Mouse (Mus musculus) limb, embryonic 11.5 days (tissue): ENCODE measurements around the gene Vwa8. TPM values are rescaled to one million over a fixed set of nuclear protein-coding genes. Genes with fewer than 3 reads are reported as not detected.
"Not testable (repeated sequence)": the region's sequence is repeated elsewhere in the genome, so short reads cannot be mapped to it uniquely, and the experiment has no call there.

Experiments used
- ATAC-seq: fragments of 200-750 bp; cut with Nextera tagmentation; 2 replicates; pipeline ENCODE4 v1.8.0; 2017; ENCODE audit warnings: low read depth; ENCODE audit not compliant: insufficient number of reproducible peaks, low FRiP score, low TSS enrichment
- DNase-seq: peaks from one replicate; pipeline ENCODE4 v3.0.0-alpha.2; 2015; ENCODE audit warnings: low spot score
- H3K27ac ChIP-seq: fragments of 300-500 bp; sonication (generic); replicated peaks from 2 replicates; pipeline ENCODE4 v1.5.1; 2014; ENCODE audit warnings: low read depth, mild to moderate bottlenecking, low read length
- H3K27me3 ChIP-seq: fragments of 300-500 bp; sonication (generic); 2 replicates; pipeline ENCODE4 v1.6.1; 2014; ENCODE audit warnings: mild to moderate bottlenecking, low read length, mixed read lengths; ENCODE audit not compliant: control insufficient read depth, insufficient read depth
- H3K36me3 ChIP-seq: fragments of 300-500 bp; sonication (generic); 2 replicates; pipeline ENCODE4 v1.6.1; 2014; ENCODE audit warnings: mild to moderate bottlenecking, low read length, moderate library complexity, mixed read lengths; ENCODE audit not compliant: control insufficient read depth, insufficient read depth
- H3K4me1 ChIP-seq: fragments of 300-500 bp; sonication (generic); 2 replicates; pipeline ENCODE4 v1.6.1; 2014; ENCODE audit warnings: low read length, mixed read lengths; ENCODE audit not compliant: control insufficient read depth, insufficient read depth
- H3K4me2 ChIP-seq: fragments of 300-500 bp; sonication (generic); 2 replicates; pipeline ENCODE4 v1.6.1; 2014; ENCODE audit warnings: low read depth, mild to moderate bottlenecking, moderate library complexity; ENCODE audit not compliant: severe bottlenecking
- H3K4me3 ChIP-seq: fragments of 300-500 bp; sonication (generic); 2 replicates; pipeline ENCODE4 v1.5.1; 2014; ENCODE audit warnings: low read depth, low read length
- H3K9ac ChIP-seq: fragments of 300-500 bp; sonication (generic); 2 replicates; pipeline ENCODE4 v1.6.1; 2014; ENCODE audit warnings: mild to moderate bottlenecking, low read length
- H3K9me3 ChIP-seq: fragments of 300-500 bp; sonication (generic); 2 replicates; pipeline ENCODE4 v1.6.1; 2016; ENCODE audit warnings: low read length; ENCODE audit not compliant: control insufficient read depth
- WGBS: fragments of 180-500 bp; shearing (Covaris S2); extraction: QIAGEN DNeasy Blood & Tissue Kit; methylation state at CpG from one replicate; pipeline ENCODE4 v1.1.7; 2014; 5-methylcytosine and 5-hydroxymethylcytosine counted together
- polyA plus RNA-seq: library from polyadenylated mRNA; unstranded; fragments of >200 nt; fragmentation: Nextera tagmentation; extraction: Ambion mirVana; gene quantifications from 2 replicates; pipeline ENCODE4 v1.2.1, GENCODE M21; 2014

The Vwa8 gene
- polyA plus RNA-seq, 1 experiment from 2014 or later: 10.2 TPM

DNA sequence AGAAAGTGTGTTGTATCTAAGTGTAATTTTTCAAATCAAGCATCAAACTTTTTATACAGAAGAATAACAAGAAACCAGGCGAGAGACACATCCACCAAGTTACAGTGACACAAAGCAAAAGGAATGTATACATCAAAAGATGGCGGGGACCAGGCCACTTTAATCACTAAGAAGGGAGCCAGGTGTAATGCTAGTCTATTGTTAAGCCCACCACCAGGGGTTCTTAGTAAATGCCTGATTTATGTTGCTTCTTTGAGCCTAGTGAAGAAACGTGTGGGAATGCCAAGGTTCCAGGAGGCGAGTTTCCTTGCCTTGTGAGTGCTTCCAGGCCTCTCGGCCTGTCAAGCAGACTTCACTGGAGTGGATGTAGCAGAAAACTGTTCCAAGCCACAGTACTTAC, 168.9 kb downstream of the Vwa8 start:
- H3K36me3 ChIP-seq, H3K4me2 ChIP-seq, H3K27me3 ChIP-seq, H3K27ac ChIP-seq, H3K9ac ChIP-seq, H3K4me1 ChIP-seq, H3K4me3 ChIP-seq, ATAC-seq, H3K9me3 ChIP-seq, DNase-seq: not testable (repeated sequence)
- WGBS: 76% methylated on average over 5 of the region's 5 CpGs

DNA sequence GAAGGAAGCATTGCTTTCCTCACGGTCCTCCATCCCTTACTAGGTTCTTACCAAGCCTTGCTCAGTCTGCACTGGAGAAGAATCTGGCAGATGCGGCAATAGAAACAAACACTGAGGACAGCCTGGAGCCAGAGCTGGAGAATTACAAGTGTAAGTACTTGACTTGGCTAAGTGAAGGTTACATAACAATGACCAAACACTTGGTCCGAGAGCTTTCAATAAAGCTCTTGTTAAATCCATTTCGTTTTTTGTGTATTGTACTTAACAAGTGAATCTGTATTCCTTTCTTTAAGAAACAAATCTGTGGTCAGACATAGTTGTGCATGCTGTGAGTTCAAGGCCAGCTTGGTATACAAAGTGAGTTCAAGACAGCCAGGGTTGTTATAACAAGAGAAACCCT, 169.7 kb downstream of the Vwa8 start:
- H3K27me3 ChIP-seq: no peaks in the 10 kb centered on the region
- no peak overlapping the region for H3K4me2 ChIP-seq
- no peaks in the 10 kb centered on the region for H3K36me3 ChIP-seq
- no peaks in the 10 kb centered on the region for H3K9me3 ChIP-seq
- no peaks in the 10 kb centered on the region for H3K4me1 ChIP-seq
- H3K27ac ChIP-seq: no peak overlapping the region
- DNase-seq (no peak), ATAC-seq (no peak)
- no peak overlapping the region for H3K9ac ChIP-seq
- 89% methylated on average over 4 of the region's 4 CpGs for WGBS
- no peak overlapping the region for H3K4me3 ChIP-seq

DNA sequence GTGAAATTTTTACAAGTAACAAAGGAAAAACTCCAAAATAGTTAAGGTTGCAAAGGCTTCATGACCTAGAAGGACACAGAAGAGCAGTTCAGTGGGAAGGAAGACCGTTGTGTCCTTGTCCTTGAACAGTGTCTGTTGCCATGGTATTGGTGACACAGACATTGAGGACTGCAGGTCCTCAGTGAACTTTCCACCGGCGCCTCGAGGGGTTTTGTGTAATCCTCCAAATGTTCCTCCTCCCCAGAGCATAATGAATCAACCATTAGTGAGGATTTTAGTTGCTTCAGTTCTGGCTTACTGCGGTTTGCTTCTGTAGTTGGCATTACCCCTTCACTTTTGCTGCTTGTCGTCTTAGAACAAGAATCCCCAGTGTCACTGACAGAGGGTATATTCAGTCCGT, 172.9 kb downstream of the Vwa8 start:
- Histone ChIP-seq H3K4me3 (no peak overlapping the region), H3K4me1 (0 out of 2 replicates have a peak, but pooled peaks cover 4% of the 10 kb centered on the region), H3K9ac (no peak overlapping the region), H3K27me3 (no peaks in the 10 kb centered on the region), H3K27ac (no peak overlapping the region), H3K36me3 (no peaks in the 10 kb centered on the region), H3K4me2 (no peak overlapping the region), H3K9me3 (no peaks in the 10 kb centered on the region)
- ATAC-seq (no peak), DNase-seq (no peak)
- WGBS: 77% methylated on average over 7 of the region's 7 CpGs

DNA sequence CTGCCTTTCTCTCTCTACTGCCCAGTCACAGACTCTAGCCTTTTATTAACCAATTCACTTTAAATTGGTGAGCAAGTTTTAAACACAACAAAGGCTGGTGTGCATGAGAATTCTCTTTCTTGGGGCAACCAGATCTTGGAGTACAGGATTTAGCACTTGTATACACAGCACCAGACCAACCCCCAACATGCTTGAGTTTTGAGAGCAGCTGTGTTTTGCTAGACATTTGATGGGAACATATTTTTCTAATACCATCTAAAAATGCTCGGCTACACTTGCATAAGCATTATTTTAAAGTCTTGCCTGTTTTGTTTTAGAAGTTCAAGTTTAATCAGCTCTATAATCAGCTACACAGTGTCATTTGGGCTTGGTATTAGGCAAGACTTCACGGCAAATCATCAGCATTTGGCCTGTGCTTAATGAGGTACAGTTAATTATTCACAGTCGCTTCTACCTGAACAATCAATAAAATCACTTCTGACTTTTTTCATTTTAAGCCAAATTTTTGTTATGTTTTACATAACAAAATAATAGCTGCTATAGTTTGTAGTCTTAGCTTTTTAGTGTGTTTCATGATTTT, 180.2 kb downstream of the Vwa8 start:
- Histone ChIP-seq H3K9ac (no peak overlapping the region), H3K27ac (no peak overlapping the region), H3K4me2 (no peak overlapping the region), H3K36me3 (no peaks in the 10 kb centered on the region), H3K4me1 (0 out of 2 replicates have a peak, but pooled peaks cover 2% of the 10 kb centered on the region), H3K9me3 (no peaks in the 10 kb centered on the region), H3K27me3 (no peaks in the 10 kb centered on the region), H3K4me3 (no peak overlapping the region)
- DNase-seq (no peak), ATAC-seq (no peak)
- 80% methylated on average over 3 of the region's 3 CpGs for WGBS

DNA sequence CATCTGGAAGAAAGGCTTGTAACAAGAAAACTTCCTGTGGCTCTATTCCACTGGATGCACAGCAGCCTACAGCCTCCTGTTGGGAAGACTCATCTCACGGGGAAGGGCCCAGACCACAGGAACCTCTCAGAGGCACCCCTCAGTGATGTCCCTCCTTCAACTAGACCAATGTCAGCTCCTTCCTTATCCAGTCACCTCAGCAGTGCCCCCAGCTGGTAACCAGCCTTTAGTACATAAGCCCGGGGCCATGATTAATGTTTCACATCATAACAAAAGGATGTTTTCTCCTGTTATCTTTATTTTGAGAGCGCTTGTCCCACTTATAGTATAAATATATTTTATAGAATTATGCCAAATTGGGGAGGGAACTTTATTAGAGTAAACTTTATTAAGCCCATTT, 181.9 kb downstream of the Vwa8 start:
- no peaks in the 10 kb centered on the region for H3K36me3 ChIP-seq
- no peak overlapping the region for H3K4me3 ChIP-seq
- no peaks in the 10 kb centered on the region for H3K4me1 ChIP-seq
- H3K9ac ChIP-seq: no peak overlapping the region
- no peak for ATAC-seq
- H3K27me3 ChIP-seq: no peaks in the 10 kb centered on the region
- no peak overlapping the region for H3K4me2 ChIP-seq
- WGBS: 92% methylated on average over 3 of the region's 3 CpGs
- DNase-seq: no peak
- H3K27ac ChIP-seq: no peak overlapping the region
- no peaks in the 10 kb centered on the region for H3K9me3 ChIP-seq

DNA sequence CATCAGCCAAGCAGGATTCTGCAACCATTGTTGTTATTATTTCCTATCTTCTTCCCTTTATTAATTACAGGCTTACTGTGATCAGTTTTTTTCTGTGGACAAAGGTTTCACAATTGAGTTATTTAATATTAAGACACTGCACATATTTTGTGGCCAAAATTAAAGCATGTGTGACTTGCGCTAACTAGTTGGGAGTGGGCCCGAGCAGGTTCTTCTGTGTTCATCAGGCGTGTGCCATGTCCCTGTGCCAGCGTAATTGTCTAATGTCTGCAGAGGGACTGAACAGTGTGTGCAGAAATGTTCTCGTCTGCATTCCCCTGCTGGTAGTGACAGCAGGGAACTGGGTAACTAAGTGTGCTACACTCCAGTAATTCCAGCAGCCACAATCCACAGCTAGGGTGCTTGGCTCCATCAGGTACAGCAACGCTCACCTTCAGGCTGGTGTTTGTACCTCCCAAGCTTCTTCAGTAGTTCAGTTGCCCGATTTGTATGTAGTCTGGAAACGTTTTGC, 182.4 kb downstream of the Vwa8 start:
- no peak overlapping the region for H3K9ac ChIP-seq
- H3K27ac ChIP-seq: no peak overlapping the region
- no peak overlapping the region for H3K4me2 ChIP-seq
- no peak for DNase-seq
- ATAC-seq: no peak
- no peaks in the 10 kb centered on the region for H3K27me3 ChIP-seq
- H3K4me3 ChIP-seq: no peak overlapping the region
- H3K4me1 ChIP-seq: no peaks in the 10 kb centered on the region
- H3K9me3 ChIP-seq: no peaks in the 10 kb centered on the region
- WGBS: 89% methylated on average over 8 of the region's 8 CpGs
- H3K36me3 ChIP-seq: no peaks in the 10 kb centered on the region

DNA sequence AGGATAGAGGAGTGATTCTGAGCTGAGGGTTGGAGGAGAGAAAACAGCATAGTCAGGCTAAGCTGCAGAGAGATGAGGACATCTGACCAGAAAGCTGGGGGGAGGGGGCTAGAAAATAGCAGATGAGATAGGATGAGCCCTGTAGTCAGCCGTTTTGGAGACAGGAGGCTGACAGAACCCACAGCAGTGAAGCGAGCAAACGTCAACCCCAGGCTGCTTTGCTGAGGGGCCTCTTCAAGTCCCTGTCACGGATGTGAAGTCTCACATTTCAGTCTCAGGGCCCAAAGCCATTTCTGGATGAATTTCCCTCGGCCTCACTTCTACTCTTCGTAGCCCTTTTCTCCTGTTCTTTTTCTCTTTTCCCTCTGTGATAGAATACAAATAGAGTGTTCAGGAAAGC, 184.5 kb downstream of the Vwa8 start:
- no peak for ATAC-seq
- no peak overlapping the region for H3K9ac ChIP-seq
- DNase-seq: no peak
- WGBS: 63% methylated on average over 6 of the region's 6 CpGs
- no peaks in the 10 kb centered on the region; the same call in 1 of the 2 replicates for H3K36me3 ChIP-seq
- no peaks in the 10 kb centered on the region for H3K9me3 ChIP-seq
- H3K4me2 ChIP-seq: no peak overlapping the region
- H3K27ac ChIP-seq: no peak overlapping the region
- no peaks in the 10 kb centered on the region for H3K27me3 ChIP-seq
- H3K4me1 ChIP-seq: no peaks in the 10 kb centered on the region
- no peak overlapping the region for H3K4me3 ChIP-seq

DNA sequence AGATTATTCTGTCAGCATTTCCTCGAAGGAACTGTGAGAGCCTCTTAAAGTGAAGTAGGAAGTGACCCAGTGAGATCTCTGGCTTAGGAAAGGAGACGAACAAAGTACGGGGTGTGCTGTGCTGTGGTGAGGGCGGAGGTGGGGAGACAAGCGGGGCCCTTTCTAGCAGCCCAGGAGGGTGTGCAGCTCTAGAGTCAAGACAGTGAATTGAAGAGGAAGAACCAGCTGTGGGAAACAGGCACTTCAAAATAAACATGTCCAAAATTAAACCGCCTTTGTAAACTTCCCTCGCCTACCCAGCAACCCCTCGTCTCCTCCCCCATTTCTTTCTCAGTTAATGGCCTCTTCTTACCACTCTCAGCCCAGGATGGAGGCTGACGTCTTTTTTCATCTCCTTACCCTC, 185.7 kb downstream of the Vwa8 start:
- DNase-seq: no peak
- no peak overlapping the region for H3K9ac ChIP-seq
- no peak overlapping the region for H3K4me2 ChIP-seq
- H3K36me3 ChIP-seq: no peaks in the 10 kb centered on the region; the same call in 1 of the 2 replicates
- H3K27me3 ChIP-seq: no peaks in the 10 kb centered on the region
- H3K27ac ChIP-seq: no peak overlapping the region
- no peaks in the 10 kb centered on the region for H3K9me3 ChIP-seq
- WGBS: 66% methylated on average over 9 of the region's 9 CpGs
- no peak for ATAC-seq
- no peak overlapping the region for H3K4me3 ChIP-seq
- H3K4me1 ChIP-seq: no peaks in the 10 kb centered on the region

DNA sequence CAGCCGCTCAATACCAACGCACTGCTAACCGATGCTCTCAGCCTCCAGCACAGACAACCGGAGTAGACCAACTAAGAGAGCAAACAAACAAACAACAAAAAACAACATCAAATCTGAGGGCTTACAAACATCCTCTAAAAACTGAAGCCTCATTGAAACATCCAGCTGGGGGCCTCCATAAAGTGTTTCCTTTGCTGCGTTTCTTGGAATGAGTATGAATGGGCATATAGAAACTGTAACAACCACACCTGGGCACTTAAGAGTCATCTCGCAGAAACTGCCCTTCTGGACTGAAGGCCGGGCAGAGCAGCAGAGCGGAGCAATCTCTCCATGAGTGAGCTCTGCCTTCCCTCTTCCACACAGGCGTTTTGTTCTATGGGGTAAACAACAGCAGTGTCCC, 186.7 kb downstream of the Vwa8 start:
- Histone ChIP-seq H3K27me3 (no peaks in the 10 kb centered on the region), H3K4me3 (no peak overlapping the region), H3K36me3 (no peaks in the 10 kb centered on the region; the same call in 1 of the 2 replicates), H3K9ac (no peak overlapping the region), H3K4me2 (no peak overlapping the region), H3K4me1 (no peaks in the 10 kb centered on the region), H3K27ac (no peak overlapping the region), H3K9me3 (no peaks in the 10 kb centered on the region)
- DNase-seq (no peak), ATAC-seq (no peak)
- WGBS: 91% methylated on average over 9 of the region's 9 CpGs
